Mouse (Mus musculus) urinary bladder, postnatal 4 days (tissue): ENCODE measurements around the gene Pms1.
"Not testable (repeated sequence)": the region's sequence is repeated elsewhere in the genome, so short reads cannot be mapped to it uniquely, and the experiment has no call there.

Source experiments
- DNase-seq, 2 experiments: peaks; one replicate each; pipeline ENCODE4 v3.0.0; 2021 to 2022; ENCODE audit warnings: low spot score in 2 of 2

The Pms1 gene

DNA sequence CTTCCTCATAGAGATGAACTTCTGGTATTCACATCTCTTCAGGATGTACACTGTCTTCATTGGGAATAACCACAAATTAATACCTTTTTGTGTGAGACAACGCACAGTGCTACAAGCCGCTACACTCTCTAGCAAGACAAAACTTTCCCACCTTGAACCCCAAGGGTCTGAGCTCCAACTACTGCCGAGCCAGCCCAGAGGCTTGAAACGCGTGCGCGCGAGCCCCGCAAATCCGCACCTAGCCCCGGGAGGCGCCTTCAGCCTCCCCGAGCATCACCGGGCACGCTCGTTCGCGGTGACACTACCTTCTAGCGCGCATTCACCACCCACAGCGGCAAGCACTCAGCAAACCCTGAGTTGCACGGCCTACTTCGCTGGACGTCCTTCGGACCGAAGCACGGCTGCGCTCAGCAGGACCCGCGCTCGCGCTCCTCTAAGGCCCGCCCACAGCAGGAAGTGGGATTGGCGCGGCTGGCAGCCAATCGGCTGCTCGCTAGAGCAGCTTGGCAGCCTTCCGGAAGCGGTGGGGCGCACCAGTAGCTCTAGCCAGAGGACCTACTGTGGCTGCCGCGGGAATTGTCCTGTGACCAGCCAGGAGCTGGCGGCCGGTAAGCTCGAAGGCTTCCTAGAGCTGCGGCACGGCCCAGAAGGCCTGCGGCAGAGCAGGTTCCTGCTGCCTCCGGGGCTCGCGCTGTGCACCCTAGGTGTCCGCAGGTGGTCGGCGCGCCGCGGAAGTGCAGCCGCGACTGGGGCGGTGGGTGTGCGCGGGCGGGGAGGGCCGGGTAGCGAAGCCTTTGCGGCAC, at the start of gene Pms1, which contains the start of the genes Ormdl1 and Gm28778:
Gene Pms1 (minus strand): TSS at position 438 of the 803 bp plus-strand sequence.
Gene Ormdl1 (plus strand): TSS at position 515 of the 803 bp plus-strand sequence.
Gene Gm28778 (plus strand): TSS at position 531 of the 803 bp plus-strand sequence.
- DNase-seq, result peak; percentile 89 to 92

DNA sequence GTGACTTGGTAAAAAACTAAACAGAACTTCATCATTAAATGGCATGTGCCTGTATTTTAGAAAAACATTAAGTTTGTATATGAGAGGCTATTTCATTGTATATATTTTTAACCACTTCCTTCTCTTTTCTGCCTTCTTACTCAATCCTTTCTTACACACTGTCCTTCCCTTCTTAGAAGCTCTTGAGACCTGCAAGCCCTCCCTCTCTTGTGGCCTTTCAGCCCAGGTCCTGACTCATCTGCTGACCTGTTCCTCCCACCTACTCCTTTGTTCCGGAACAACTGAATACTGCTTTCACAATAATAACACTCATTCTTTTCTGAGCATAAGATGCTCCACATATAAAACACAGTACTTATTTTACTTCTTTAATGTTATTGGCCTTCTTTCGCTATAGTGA, 44.3 kb upstream of the Pms1 start:
- DNase-seq, result no peak

DNA sequence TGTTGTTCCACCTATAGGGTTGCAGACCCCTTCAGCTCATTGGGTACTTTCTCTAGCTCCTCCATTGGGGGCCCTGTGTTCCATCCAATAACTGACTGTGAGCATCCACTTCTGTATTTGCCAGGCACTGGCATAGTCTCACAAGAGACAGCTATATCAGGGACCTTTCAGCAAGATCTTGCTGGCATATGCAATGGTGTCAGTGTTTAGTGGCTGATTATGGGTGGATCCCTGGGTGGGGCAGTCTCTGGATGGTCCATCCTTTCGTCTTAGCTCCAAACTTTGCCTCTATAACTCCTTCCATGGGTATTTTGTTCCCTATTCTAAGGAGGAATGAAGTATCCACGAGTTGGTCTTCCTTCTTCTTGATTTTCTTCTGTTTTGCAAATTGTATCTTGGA, 40.6 kb upstream of the Pms1 start:
- not testable (repeated sequence) for DNase-seq

DNA sequence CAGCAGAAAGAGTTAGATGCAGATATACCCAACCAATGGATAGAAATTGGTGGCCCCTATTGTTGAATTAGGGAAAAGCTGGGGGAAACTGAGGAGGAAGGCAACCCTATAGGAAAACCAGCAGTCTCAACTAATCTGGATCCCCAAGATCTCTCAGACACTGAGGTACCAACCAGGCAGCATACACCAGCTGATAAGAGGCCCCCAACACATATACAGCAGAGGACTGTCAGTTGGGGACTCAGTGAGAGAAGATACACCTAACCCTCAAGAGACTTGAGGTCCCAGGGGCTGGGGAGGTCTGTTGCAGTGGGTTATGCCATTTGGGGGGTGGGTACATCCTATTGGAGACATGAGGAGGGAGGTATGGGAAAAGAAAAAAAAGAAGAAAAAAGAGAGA, 38.6 kb upstream of the Pms1 start:
- no peak for DNase-seq

DNA sequence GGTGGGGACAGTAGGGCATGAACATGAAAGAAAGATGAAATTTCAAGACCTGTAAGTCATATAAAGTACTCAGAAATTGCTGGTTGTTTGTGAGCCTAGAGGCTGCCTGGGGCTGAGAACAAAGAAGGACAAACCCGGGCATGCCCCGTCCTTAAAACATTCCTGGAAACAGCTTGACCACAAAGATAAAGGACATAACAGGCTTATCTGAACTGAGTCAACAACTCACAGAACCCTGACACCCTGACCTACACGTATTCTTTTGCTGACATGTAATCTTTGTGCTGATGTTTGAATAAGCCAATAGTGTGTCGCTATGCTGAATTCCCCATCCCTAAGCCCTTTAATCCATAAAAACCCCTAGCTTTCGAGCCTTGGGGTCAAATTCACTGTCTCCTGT, 36.7 kb upstream of the Pms1 start:
- DNase-seq, result not testable (repeated sequence)

DNA sequence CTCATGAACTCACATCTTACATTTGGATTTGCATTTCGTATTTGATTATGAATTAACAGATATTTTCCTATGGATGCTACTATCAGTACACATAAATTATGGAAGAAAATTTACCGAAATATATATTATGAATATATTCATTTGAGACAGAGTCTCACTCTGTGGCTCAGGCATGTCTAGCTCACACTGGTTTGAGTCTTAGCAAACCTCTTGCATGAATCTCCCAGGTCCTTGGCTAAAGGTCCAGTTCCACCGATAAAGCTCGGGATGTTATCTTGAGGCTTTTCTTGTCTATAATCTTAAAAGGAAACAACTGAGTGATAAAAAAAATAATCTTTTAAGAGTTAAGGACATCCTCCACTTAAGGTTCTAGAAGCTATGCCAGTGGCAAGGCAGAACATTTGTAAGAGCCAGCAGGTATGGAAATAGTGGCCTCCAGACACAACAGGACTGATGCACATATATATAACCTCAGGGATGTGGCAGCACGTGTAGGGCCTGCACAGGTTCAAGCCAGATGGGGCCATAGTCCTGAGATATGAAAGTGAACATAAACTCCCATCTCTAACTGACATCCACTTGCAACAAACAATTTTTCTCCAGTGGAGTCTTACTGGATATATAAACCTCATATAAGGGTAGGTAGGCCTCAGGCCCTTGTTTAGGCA, 28.1 kb upstream of the Pms1 start:
- DNase-seq, result no peak

DNA sequence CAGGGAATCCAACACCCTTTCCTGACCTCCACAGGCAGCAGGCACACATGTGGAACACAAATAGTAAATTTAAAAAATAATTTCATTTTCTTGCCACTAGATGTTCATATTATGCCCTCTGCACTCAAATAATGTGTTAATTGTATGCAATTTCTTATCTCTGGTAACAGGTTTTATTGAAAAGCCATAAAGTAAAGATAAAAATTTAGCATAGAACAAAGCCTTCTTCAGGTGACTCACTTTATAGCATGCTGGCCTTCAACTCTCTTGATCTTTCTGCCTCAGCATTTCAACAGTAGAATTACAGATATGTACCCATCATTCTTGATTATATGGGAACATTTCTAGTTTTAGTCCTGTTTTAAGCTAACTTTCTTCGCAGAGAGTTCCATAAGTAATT, 27.5 kb upstream of the Pms1 start:
- DNase-seq, result no peak

DNA sequence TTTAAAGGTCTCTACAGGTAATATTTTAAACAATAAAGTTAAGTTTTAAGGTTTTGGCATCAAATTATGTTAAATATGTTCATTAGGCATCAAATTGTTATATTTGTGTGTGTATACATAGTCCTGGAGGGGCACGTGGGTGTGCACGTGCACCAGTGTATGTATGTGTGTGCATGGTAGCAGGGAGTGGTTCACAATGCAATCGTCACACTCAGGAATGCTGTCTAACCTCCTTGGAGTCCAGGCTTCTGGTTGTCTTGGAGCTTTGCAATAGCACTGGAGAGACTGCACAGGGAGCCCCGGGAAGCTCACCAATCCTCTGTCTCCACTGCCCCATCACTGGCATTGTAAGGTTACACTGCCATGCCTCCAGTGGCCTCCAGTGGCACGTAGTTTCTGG, 26.4 kb upstream of the Pms1 start:
- DNase-seq, result no peak

DNA sequence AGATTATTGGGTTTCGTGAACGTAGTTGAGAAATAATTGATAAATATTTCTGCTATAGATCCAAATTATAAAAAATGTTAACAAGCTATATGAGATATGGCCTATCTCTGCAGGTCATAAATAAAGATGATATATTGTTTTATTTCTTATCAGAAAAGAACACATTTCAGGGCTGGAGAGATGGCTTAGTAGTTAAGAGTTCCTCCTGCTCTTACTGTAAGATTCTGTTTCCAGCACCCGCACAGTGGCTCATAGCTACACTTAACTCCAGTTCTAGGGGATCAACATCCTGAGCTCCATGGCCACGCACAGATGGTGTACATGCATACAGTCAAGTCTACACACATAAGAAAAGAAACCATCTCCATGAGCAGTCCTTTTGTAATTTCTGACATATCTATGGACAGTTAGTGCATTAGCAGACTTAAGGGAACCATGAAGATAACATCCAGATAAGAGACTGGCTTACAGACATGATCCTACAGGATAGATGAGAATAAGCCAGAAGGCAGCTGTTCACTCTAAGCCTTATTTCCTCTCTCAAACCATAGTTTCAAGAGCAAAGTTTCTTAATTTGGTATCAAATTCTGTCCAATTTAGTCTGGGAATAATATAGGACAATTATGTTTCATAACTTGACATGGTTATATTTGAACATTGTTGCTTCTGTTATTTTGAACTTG, 25.0 kb upstream of the Pms1 start:
- no peak for DNase-seq

DNA sequence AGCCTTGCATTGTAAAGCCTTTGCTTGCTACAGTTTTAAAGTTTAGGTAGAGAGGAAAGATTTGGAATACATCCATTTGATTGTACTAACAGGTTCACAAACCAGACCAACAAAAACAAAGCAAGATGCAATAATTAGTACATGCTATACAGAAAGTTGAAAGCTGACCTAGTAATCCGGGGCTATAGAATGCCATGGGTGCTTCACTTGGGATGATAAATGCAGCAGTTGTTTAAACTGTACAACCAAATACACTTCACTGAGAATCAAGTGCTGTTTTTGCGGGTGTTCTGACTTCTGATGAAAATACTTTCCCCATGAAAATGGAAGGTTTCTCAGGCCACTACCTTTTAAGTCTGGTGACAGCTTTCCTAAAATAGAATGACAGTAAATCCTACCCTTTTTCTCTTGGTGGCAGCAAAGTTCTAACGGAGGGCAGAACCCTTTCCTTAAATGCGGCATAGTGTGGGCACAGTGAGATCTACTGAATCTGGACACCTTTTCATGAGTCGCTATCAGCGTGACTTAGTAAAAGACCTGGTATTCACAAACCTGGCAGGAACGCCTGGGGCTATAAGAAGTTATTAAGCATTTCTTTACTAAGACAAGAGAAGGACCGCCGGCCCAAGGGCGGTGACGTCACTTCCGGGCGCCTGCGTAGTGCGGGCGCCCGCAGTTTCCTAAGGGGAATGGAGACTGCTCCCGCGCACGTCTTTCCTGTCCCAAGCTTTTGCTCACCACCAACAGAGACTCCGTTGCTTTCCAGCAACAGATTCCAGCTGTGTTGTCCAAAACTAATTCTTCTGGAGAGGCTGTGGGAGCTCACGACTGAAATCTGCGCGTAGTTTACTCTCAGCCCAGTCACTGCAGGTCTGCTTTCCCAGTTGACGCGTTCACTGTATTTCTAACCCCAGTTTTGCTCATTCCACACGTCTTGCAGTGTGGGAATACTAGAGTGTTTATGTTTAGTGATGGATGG, 16.5 kb upstream of the Pms1 start, which contains the start of gene Osgepl1:
Gene Osgepl1 (plus strand): TSS at position 636 of the 979 bp plus-strand sequence.
- DNase-seq, result peak; percentile 72 to 85

DNA sequence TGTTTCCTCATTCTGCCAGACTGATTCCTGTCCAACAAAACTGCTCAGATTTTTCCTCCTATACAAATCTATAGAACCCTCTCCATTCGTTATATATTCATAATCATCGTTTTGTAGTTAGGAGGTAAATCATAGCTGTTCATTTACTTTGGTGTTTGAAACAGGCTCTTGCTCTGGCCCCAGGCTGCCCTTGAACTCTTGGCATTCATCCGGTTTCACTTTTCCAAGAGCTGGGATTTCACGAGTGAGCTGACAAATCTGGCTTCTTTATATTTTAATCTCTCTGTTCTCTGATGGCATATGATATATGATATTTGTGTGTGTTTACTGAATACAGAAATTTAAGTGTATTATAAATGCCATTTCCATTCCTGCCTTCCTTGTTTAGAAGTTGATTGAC, 3.7 kb upstream of the Pms1 start:
- no peak for DNase-seq

DNA sequence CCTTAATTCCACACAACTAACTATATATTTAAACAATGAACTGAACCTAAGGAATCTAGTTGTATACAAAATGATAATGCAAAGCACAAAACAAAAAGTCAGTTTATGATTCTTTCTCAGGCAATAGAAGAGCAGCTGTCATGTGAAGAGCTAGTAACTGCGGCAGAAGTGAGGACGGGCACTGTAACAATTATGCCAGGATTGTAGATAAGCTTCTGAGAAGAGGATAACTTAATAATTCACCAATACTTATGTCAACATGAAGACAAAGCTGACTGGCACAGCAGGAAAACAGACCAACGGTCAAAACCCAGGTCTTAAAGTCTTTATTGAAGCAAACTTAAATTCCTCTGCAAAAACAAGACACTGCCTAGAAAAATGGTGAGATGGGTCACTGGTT, 5.6 kb downstream of the Pms1 start:
- no peak for DNase-seq

DNA sequence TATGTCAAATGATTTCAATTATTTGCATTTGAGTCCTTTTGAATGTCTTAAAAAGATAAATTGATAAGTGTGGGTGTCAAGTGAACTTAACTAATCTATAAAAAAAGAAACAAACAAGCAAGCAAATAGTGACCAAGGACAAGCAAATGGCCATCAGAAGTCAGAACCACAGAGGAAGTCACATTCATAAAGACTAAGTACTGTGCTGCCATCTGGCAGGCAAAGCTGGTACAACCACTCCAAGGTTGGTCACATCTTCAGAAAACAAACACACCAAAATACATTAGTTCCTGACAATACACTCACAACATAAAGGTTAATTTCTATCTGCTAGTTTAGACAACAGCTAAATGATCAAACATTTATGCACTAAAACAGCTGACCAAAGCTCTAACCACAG, 24.2 kb downstream of the Pms1 start:
- DNase-seq, result no peak

DNA sequence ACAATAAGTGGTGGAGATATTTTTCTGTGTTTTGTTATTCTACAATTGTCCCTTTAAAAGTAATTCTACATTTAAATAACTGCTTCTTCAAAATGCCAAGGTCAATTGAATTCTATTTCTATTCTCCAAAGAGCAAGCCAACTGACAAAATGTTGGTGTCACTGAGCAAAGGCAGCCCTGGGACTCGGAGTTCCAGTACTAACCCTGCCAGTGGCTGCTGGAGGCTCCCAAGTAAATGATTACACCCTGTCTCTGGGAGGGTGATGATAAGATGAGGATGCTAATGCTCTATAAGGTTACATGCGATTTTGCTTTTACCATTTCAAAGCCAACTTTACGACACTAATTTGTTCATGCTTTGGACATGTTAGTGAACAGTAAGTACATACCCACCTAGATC, 26.9 kb downstream of the Pms1 start:
- DNase-seq, result no peak

DNA sequence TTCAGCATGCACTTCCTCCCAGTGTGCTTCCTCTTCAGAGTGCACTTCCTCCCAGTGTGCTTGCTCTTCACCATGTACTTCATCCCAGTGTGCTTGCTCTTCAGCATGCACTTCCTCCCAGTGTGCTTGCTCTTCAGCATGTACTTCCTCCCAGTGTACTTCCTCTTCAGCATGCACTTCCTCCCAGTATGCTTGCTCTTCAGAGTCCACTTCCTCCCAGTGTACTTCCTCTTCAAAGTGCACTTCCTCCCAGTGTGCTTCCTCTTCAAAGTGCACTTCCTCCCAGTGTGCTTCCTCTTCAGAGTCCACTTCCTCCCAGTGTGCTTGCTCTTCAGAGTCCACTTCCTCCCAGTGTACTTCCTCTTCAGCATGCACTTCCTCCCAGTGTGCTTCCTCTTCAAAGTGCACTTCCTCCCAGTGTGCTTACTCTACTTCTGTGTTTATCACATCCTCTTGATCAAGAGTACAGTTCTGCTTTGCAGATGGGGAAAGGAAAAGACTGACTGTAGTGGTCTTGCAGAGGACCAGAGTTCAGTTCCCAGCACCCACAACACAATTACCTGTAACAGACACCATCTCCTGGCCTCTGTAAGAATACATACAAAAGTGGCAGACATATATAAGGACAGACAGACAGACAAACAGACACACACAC, 31.7 kb downstream of the Pms1 start:
- DNase-seq, result not testable (repeated sequence)

DNA sequence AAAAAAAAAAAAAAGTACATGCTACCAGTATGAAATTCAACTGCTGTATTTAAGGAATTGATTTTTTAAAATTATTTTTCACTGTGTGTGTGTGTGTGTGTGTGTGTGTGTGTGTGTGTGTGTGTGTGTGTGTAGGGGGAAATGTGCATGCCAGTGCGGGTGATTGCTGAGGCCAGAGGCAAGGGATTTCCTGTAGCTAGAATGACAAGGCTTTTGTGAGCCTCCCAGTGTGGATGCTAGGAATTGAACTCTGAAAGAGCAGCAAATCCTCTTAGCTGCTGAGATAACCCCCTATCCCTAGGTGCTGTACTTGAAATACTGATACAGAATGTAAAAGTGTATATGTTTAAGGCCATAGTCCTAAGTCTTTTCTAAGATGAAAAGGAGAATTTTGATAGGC, 70.8 kb downstream of the Pms1 start:
- DNase-seq, result no peak

DNA sequence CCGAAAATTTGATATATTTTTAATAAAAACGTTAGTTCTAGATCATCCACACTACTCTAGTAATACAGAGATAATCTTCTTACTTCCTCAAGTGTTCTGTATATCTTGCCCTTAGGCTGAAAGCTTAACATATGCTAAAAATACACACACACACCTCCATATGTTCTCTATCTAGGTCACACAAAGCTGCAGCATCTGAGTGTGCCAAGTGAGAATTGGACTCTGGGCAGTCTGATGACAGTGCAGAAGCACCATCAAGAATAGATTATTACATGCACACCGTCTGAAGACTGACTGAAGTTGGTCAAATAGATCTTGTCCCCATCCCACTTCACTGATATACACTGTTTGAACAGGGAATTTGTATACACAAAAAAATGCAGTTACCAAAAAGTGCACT, 71.2 kb downstream of the Pms1 start:
- no peak for DNase-seq

DNA sequence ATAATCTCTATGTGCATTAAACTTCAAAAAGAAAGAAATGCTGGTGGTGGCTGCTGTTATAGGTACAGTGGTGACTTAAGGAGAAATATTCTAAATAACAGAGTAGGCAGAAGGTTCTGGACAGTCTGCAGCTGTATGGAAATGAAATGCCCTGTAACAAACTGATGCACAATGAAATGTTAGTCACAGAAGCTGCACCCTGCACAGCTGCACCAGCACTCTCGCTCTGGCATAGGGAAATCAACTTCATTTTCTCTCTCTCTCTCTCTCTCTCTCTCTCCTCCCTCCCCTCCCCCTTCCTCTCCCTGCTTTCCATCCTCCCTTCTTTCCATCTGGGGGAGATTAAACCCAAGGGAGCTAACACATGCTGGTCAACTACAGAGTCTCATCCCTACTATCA, 72.0 kb downstream of the Pms1 start:
- DNase-seq, result no peak

DNA sequence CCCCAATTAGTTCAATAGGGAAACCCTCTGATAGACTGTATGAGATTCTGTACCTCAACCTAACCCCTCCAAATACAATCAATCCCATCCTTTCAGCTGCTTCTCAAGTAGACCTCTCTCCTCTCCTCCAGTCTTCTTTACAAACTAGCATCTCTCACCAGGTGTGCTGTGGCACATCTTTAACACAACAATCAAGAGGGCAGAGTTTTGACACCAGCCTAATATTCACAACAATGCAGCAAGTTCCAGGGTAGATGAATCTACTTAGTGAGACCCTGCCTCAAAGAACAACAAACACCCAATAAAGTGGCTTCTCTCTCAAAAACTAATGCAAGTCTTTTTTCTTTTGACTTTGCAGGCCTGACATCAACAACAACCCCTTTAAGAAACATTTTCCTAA, 86.7 kb downstream of the Pms1 start:
- DNase-seq, result no peak

DNA sequence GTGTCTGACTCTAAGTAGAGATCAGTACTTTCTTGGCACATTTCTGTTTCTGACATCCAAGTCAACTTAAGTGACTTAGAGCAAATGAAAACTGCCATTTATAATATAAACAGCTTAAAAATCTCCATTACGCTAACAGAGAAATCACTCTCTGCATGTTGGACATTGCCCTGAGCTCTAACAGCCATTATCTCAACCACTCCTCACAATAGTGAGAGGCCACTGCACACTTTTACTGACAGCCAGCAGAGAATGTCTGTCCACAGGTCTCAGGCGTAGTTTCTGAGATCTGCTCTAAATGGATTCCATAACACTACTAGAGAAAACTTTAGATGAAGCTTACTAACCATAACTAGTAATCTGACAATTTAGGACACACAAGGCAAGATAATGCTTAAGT, 92.9 kb downstream of the Pms1 start:
- DNase-seq, result no peak
